In genomic region chr4:132960313-132960712, GRCm38 (mm10) we compare ENCODE assay signal across 8 mouse cellular contexts. TPM values are rescaled to one million over a fixed set of nuclear protein-coding genes. Genes with fewer than 3 reads are reported as not detected.
DNase-seq lines count a peak whose midpoint lies in the region; ATAC-seq lines count a peak whose summit lies in the region.

No protein-coding gene starts in this region.

- DNase-seq in adrenal gland, postnatal 14 days: peak; percentile 47
- DNase-seq in adrenal gland, adult 8-10 months: no peak
- DNase-seq in liver, embryonic 13.5 days: no peak
- no peak for DNase-seq in left cerebral cortex, postnatal 25 days (ENCODE audit: low spot score in 2 of 2)

- peak; percentile 33; the same call in 1 of the 2 replicates for ATAC-seq in liver, embryonic 13.5 days (ENCODE audit: low read depth)
- no peak for ATAC-seq in liver, embryonic 12.5 days
- ATAC-seq in heart, embryonic 15.5 days (replicated peaks; ENCODE audit: insufficient number of reproducible peaks, insufficient read depth, low FRiP score, low read depth): no peak; the same call in 1 of the 2 replicates
- ATAC-seq in activated CD4-positive, CD25-positive, alpha-beta regulatory T cell, adult 4 months: no peak

- H3K9me3 ChIP-seq in liver, embryonic 13.5 days (replicated peaks): no peaks in the 10 kb centered on the region
- no peaks in the 10 kb centered on the region for H3K9me3 ChIP-seq in liver, embryonic 12.5 days (replicated peaks)
- H3K9me3 ChIP-seq in heart, embryonic 15.5 days (replicated peaks): no peaks in the 10 kb centered on the region

- peaks cover 33% of the 10 kb centered on the region for H3K4me1 ChIP-seq in liver, embryonic 13.5 days (replicated peaks)
- H3K4me1 ChIP-seq in liver, embryonic 12.5 days: peaks cover 32% of the 10 kb centered on the region
- H3K4me1 ChIP-seq in heart, embryonic 15.5 days (replicated peaks): peaks cover 50% of the 10 kb centered on the region

- H3K27ac ChIP-seq in liver, embryonic 13.5 days: no peak overlapping the region
- no peak overlapping the region for H3K27ac ChIP-seq in liver, embryonic 12.5 days
- peak overlapping the region; percentile 93 for H3K27ac ChIP-seq in heart, embryonic 15.5 days
- H3K27ac ChIP-seq in macrophage: peak overlapping the region; percentile 80

- H3K4me2 ChIP-seq in liver, embryonic 13.5 days: no peak overlapping the region
- no peak overlapping the region for H3K4me2 ChIP-seq in liver, embryonic 12.5 days
- H3K4me2 ChIP-seq in heart, embryonic 15.5 days: no peak overlapping the region

- no peak overlapping the region for H3K9ac ChIP-seq in liver, embryonic 13.5 days
- no peak overlapping the region for H3K9ac ChIP-seq in liver, embryonic 12.5 days
- H3K9ac ChIP-seq in heart, embryonic 15.5 days: 0 out of 2 replicates have a peak overlapping the region, but pooled peaks have one; percentile 11

- no peaks in the 10 kb centered on the region for H3K79me2 ChIP-seq in macrophage (ENCODE audit: inconsistent target)

- WGBS in liver, embryonic 13.5 days (ENCODE audit: insufficient replicate concordance): 64% methylated on average over 5 of the region's 5 CpGs
- WGBS in liver, embryonic 12.5 days (ENCODE audit: insufficient replicate concordance): 63% methylated on average over 5 of the region's 5 CpGs
- 43% methylated on average over 5 of the region's 5 CpGs for WGBS in heart, embryonic 15.5 days
- WGBS in macrophage (ENCODE audit: missing documents): 92% methylated on average over 5 of the region's 5 CpGs

- H3K27me3 ChIP-seq in liver, embryonic 13.5 days: no peaks in the 10 kb centered on the region
- no peaks in the 10 kb centered on the region for H3K27me3 ChIP-seq in liver, embryonic 12.5 days (replicated peaks)
- no peaks in the 10 kb centered on the region for H3K27me3 ChIP-seq in heart, embryonic 15.5 days

- no peak overlapping the region for H3K4me3 ChIP-seq in liver, embryonic 13.5 days (replicated peaks)
- H3K4me3 ChIP-seq in liver, embryonic 12.5 days: no peak overlapping the region
- no peak overlapping the region for H3K4me3 ChIP-seq in heart, embryonic 15.5 days
- H3K4me3 ChIP-seq in macrophage (ENCODE audit: inconsistent target): no peak overlapping the region

- H3K36me3 ChIP-seq in liver, embryonic 13.5 days: no peaks in the 10 kb centered on the region
- no peaks in the 10 kb centered on the region for H3K36me3 ChIP-seq in liver, embryonic 12.5 days
- no peaks in the 10 kb centered on the region for H3K36me3 ChIP-seq in heart, embryonic 15.5 days
- no peaks in the 10 kb centered on the region for H3K36me3 ChIP-seq in macrophage (ENCODE audit: inconsistent target)

- intact Hi-C loops in left cerebral cortex, postnatal 25 days (cut with DNase I): no loop called here

RNA-seq across cellular contexts. Expression of gene Fgr, which starts 13.6 kb away (rescaled TPM):
- total RNA-seq in adrenal gland, postnatal 14 days (2021): 0.78 and 1.8 TPM in 2 replicates
- under 1 TPM; 0.42 to 0.92 (median 0.64) TPM for total RNA-seq in adrenal gland, adult 8-10 months (2022)
- polyA plus RNA-seq in liver, embryonic 13.5 days (2015; fragmentation: Nextera tagmentation; extraction: Ambion mirVana): 0.47 and 0.65 TPM in 2 replicates
- 0.60 and 0.73 TPM in 2 replicates for polyA plus RNA-seq in liver, embryonic 12.5 days (2016; fragmentation: Nextera tagmentation; extraction: Ambion mirVana)
- polyA plus RNA-seq in heart, embryonic 15.5 days (2015; fragmentation: Nextera tagmentation; extraction: Ambion mirVana): 0.42 and 1.0 TPM in 2 replicates
- total RNA-seq in macrophage (2018; cell fraction: chromatin; rRNA removed): 1 to 10 TPM in 13 of 26 experiments, under 1 TPM in 13; 0.33 to 4.1 (median 1.1) TPM
- 1 to 10 TPM in 20 of 26 experiments, under 1 TPM in 6; 0.75 to 2.5 (median 1.3) TPM for total RNA-seq in macrophage (2018; cell fraction: cytosol; rRNA removed)
- total RNA-seq in macrophage (2018; cell fraction: nucleus; rRNA removed): 1 to 10 TPM in 24 of 26 experiments, under 1 TPM in 2; 0.96 to 7.2 (median 2.8) TPM
- 0.91 to 1.8 TPM (median 1.2 TPM) in 3 replicates for polyA plus RNA-seq in macrophage (2018)
- under 1 TPM; 0.18 to 0.25 TPM for total RNA-seq in left cerebral cortex, postnatal 25 days (2021)
- polyA plus RNA-seq in activated CD4-positive, CD25-positive, alpha-beta regulatory T cell, adult 4 months (2017; shearing (Covaris generic)): 1 to 10 TPM; 4.2 TPM

RNA-seq across cellular contexts. Expression of gene Fam76a, which starts 38.0 kb away (rescaled TPM):
- total RNA-seq in adrenal gland, postnatal 14 days (2021): 32.6 and 33.8 TPM in 2 replicates
- total RNA-seq in adrenal gland, adult 8-10 months (2022): 10 to 100 TPM; 30.0 to 55.3 (median 45.3) TPM
- 25.1 and 25.9 TPM in 2 replicates for polyA plus RNA-seq in liver, embryonic 13.5 days (2015; fragmentation: Nextera tagmentation; extraction: Ambion mirVana)
- polyA plus RNA-seq in liver, embryonic 12.5 days (2016; fragmentation: Nextera tagmentation; extraction: Ambion mirVana): 22.6 and 25.8 TPM in 2 replicates
- polyA plus RNA-seq in heart, embryonic 15.5 days (2015; fragmentation: Nextera tagmentation; extraction: Ambion mirVana): 37.0 and 40.0 TPM in 2 replicates
- total RNA-seq in macrophage (2018; cell fraction: chromatin; rRNA removed): 10 to 100 TPM; 11.8 to 30.4 (median 22.7) TPM
- 10 to 100 TPM; 32.4 to 54.6 (median 38.8) TPM for total RNA-seq in macrophage (2018; cell fraction: cytosol; rRNA removed)
- total RNA-seq in macrophage (2018; cell fraction: nucleus; rRNA removed): 10 to 100 TPM; 19.3 to 44.5 (median 33.7) TPM
- 29.8 to 49.7 TPM (median 31.3 TPM) in 3 replicates for polyA plus RNA-seq in macrophage (2018)
- 10 to 100 TPM; 45.8 to 55.0 TPM for total RNA-seq in left cerebral cortex, postnatal 25 days (2021)
- 10 to 100 TPM; 17.3 to 19.3 TPM for polyA plus RNA-seq in activated CD4-positive, CD25-positive, alpha-beta regulatory T cell, adult 4 months (2017; shearing (Covaris generic))

RNA-seq across cellular contexts. Expression of gene Ahdc1, which starts 50.7 kb away (rescaled TPM):
- 65.0 and 71.9 TPM in 2 replicates for total RNA-seq in adrenal gland, postnatal 14 days (2021)
- 100 to 1,000 TPM in 1 of 4 experiments, 10 to 100 TPM in 3; 72.0 to 109 (median 82.9) TPM for total RNA-seq in adrenal gland, adult 8-10 months (2022)
- 1.3 and 1.4 TPM in 2 replicates for polyA plus RNA-seq in liver, embryonic 13.5 days (2015; fragmentation: Nextera tagmentation; extraction: Ambion mirVana)
- 2.9 and 3.2 TPM in 2 replicates for polyA plus RNA-seq in liver, embryonic 12.5 days (2016; fragmentation: Nextera tagmentation; extraction: Ambion mirVana)
- 6.3 and 8.5 TPM in 2 replicates for polyA plus RNA-seq in heart, embryonic 15.5 days (2015; fragmentation: Nextera tagmentation; extraction: Ambion mirVana)
- 10 to 100 TPM in 10 of 26 experiments, 1 to 10 TPM in 15, under 1 TPM in 1; 0.39 to 18.0 (median 9.1) TPM for total RNA-seq in macrophage (2018; cell fraction: chromatin; rRNA removed)
- 1 to 10 TPM in 22 of 26 experiments, under 1 TPM in 4; 0.29 to 5.1 (median 2.6) TPM for total RNA-seq in macrophage (2018; cell fraction: cytosol; rRNA removed)
- total RNA-seq in macrophage (2018; cell fraction: nucleus; rRNA removed): 10 to 100 TPM in 2 of 26 experiments, 1 to 10 TPM in 22, under 1 TPM in 2; 0.53 to 12.4 (median 4.9) TPM
- polyA plus RNA-seq in macrophage (2018): 1.3 to 2.2 TPM (median 1.6 TPM) in 3 replicates
- total RNA-seq in left cerebral cortex, postnatal 25 days (2021): 10 to 100 TPM; 88.2 to 97.6 TPM
- 1 to 10 TPM; 2.1 TPM for polyA plus RNA-seq in activated CD4-positive, CD25-positive, alpha-beta regulatory T cell, adult 4 months (2017; shearing (Covaris generic))

Comparison
In these comparisons a context has a peak if more than half of its experiments do, and no peak if none do; other contexts are left out.
1. H3K27ac ChIP-seq: peak in heart, embryonic 15.5 days (single experiment) and macrophage (single experiment); none in liver, embryonic 13.5 days (single experiment) and liver, embryonic 12.5 days (single experiment).